Mouse (Mus musculus) thymus, postnatal 10 days (tissue): Measurements from ENCODE around the gene Cdh1.
"Not testable (repeated sequence)": the region's sequence is repeated elsewhere in the genome, so short reads cannot be mapped to it uniquely, and the experiment has no call there.

ENCODE experiments used
- DNase-seq, 2 experiments: peaks; one replicate each; pipeline ENCODE4 v3.0.0; 2021; ENCODE audit warnings: low spot score in 2 of 2

The Cdh1 gene

GRCm38 (mm10) chr8:106592458-106592857 is 10.7 kb upstream of the Cdh1 start:
- no peak for DNase-seq

GRCm38 (mm10) chr8:106595623-106596022 is 7.5 kb upstream of the Cdh1 start:
- not testable (repeated sequence) for DNase-seq

GRCm38 (mm10) chr8:106597067-106597466 is 6.1 kb upstream of the Cdh1 start:
- no peak for DNase-seq

DNA sequence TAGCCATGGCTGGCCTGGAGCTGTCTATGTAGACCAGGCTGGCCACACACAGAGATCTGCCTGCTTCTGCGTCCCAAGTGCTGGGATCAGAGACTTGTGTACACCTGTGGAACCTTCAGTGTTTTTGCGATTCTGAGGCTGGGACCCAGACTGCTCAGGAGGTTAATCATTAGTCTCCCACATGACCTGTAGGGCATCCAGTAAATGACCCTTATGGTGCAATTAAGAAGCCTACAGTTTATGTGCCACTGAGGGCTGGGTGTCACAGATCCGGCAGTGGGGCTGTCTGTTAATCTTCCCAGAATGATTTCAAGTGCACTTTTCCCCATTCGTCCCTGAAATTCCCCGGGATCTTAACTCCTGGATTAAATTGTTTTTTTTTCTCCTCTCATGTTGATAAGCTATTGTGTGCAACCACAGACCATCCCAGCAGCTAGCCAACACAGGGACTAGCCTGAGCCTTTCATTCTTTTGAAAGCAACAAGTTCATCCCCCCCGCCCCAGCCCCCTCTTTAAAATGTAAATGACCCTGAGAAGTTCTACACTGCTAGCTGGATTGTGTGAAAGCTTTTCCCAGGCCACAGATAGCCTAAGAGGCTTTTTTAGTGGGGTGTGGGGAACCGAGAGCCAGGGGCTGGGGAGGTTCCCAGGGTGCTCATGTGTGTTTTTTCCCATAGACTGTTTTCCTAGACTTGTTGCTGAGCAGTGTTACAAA is 3.7 kb upstream of the Cdh1 start:
- DNase-seq: no peak

DNA sequence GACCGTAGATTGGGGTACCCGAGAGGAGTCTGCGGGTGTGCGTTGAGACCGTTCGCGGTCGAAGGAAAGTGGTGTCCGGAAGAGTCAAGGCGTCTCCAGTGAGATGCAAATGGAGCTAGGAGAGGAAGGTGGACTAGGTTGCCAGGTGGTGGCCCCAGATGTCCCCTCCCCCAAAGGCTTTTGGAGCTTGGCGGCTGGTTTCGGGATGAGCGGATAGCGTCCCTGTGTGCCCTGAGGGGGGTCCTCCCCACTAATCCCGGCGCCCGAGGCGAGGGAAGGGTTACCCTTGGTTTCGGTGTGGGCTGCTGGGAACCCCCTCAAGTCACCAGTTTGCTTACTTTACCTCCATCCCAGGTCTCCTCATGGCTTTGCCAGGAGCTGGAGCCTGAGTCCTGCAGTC is 782 bp downstream of the Cdh1 start:
- DNase-seq: no peak

- DNase-seq: no peak
These were observed 2.5 kb downstream of the Cdh1 start for GRCm38 (mm10) chr8:106605657-106606056.

DNA sequence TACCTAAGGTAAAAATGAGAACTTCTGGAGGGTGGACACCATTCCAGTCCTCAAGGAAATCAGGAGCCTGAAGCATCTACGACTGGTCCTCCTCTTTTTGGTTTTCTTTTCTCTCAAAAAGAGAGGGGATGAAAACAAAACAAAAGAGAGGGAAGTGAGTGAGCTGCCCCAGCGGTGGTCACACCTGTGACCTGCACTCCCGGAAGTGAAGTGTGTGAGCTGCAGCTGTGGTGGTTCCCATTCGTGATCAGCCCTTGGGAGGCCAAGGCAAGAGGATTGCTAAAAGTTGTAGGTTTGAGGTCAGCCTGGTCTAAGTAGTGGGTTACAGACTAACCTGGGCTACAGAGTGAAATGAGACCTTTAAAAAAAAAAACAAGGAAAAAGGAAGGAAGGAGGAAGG is 3.0 kb downstream of the Cdh1 start:
- DNase-seq: no peak

GRCm38 (mm10) chr8:106606601-106607145 is 3.5 kb downstream of the Cdh1 start:
- no peak for DNase-seq

- DNase-seq: not testable (repeated sequence)
These were observed 4.6 kb downstream of the Cdh1 start for GRCm38 (mm10) chr8:106607783-106608182.

DNA sequence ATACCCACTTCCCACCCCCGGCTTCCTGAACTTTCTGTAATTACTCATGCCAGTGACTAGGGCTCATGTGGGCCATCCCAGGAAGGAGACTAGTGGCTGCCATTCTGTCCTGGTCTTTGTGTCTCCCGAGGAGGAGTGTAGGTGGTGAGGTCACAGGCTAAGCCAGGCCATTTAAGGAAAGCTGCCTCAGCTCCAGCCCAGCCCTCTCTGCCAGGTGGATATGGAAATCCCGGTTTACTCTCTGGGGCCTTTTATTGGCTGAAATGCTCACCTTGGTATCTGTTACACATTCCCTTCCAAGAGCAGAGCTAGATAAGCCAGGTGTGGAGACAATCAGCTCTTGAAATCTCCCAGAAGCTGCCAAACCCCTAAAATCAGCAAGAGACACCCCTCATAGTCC is 5.3 kb downstream of the Cdh1 start:
- DNase-seq: no peak

- no peak for DNase-seq
These were observed 6.1 kb downstream of the Cdh1 start for GRCm38 (mm10) chr8:106609076-106609903.

- no peak for DNase-seq
These were observed 7.9 kb downstream of the Cdh1 start for GRCm38 (mm10) chr8:106610958-106611640.

DNA sequence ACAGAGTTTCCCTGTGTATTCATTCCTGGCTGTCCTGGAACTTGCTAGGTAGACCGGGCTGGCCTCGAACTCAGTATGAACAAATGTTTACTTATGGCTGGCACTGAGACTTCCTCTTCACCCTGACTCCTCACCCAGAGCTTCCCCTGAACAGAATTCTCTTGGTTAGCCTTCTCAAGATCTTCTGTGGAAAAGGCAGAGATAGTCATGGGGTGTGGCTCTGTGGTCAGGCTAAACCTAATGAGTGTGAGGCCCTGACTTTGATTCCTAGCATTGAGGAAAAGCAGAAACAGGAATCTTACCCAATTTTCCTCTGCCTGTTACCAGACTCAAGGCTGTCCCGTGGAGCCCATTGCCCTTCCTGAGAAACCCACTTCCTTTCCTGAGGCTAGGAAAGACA is 8.9 kb downstream of the Cdh1 start:
- DNase-seq: no peak

DNA sequence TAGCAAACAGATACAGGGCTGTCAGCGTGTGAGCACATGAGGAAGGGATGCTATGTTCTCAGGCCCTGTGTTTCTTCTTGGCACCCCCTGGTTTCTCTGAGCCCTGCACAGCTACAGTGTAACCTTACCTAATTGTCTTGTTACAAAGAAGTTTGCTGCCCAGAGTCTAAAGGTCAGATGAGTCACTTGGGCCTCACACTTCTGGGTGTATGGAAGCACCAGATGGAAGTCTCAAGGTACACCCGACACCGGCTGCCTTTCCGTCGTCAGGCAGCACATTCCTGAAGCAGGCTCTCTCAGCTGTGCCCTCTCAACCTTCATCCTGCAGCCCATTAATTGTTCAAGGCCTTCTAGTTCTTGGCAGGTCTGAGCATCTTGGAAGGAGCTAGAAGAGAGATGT is 11.6 kb downstream of the Cdh1 start:
- no peak for DNase-seq

GRCm38 (mm10) chr8:106615661-106616299 is 12.6 kb downstream of the Cdh1 start:
- no peak for DNase-seq

DNA sequence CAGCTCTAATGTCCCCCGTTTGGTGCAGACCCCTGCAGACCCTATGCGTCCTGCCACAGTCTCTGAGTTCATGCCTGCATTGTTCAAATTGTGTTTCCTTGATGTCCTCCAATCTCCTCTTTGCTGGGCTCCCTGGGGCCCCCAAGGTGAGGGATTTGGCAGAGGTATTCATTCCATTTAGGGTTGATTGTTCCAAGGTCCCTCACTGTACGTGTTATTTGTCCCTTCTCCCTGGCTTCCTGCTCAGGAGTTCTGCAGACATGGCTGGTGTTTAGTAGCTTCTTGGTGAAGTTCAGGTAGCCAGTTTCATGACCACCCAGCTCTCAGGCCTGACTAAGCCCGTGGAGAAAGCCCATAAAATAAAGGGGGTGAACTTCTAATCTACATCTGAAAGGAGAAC is 13.5 kb downstream of the Cdh1 start:
- no peak for DNase-seq

DNA sequence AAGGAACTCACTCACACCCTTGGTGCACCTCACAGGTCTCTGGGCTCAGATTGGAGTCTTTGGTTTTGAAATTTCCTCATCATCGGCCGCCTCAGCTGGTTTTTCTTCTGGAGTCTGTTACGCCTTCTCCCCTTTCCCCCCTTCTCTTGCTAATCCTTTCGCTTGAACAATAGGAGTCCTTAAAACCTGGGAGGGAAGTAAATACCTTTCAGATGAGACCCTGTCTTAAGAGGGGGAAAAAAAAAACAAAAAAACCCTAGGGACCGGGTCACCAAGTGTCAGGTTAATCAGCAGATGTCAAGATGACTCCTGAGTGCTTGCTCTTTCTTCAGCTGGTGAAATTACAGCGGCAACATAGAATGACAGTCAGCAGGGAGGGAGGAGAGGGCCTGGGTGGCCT is 14.0 kb downstream of the Cdh1 start:
- DNase-seq: no peak

GRCm38 (mm10) chr8:106617865-106618264 is 14.7 kb downstream of the Cdh1 start:
- DNase-seq: no peak

DNA sequence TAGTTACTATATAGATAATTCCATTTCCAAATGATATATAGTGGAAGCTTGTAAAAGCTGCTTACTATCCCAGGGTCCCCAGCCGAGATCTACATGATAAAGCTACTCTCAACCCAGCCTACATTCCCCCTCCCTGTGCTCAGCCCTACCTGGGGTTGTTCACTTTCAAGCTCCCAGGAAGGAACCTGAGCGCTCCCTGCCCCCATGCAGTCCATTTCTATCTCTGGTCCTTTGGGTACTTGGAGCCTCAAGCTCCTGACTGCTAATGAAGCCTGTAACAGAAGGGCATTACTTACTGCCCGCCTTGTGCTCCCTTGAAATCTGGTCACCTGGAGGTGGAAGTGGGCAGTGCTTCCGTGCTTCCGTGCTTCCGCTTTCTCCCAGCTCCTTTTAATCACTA is 15.2 kb downstream of the Cdh1 start:
- no peak for DNase-seq

- no peak for DNase-seq
These were observed 16.5 kb downstream of the Cdh1 start for GRCm38 (mm10) chr8:106619549-106620245.

DNA sequence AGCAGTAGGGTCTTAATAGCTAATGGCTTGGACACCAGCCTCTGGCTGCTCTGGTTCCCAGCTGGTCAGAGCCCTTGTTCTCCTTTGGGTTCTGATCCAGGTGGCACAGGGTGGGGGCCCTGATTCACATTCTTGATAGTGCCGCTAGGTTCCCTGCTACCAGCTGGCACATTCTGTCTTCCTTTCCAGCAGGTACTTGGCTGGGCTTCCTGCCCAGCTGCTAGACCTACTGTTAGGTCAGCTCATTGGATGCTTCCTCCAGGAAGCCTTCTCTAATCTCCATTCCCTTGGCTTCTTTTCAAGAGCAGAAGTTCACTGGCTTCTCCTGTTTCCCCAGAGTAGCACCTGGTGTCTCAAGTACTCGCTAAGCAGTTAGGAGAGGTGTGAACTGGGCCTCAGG is 17.3 kb downstream of the Cdh1 start:
- no peak for DNase-seq
